Mouse (Mus musculus) limb, embryonic 14.5 days (tissue): ENCODE measurements around the gene Ifi206. TPM values are rescaled to one million over a fixed set of nuclear protein-coding genes. Genes with fewer than 3 reads are reported as not detected.

ENCODE experiments used
- ATAC-seq: fragments of 200-750 bp; cut with Nextera tagmentation; 2 replicates; pipeline ENCODE4 v1.8.0; 2017; ENCODE audit warnings: low read depth, moderate number of reproducible peaks, moderate TSS enrichment; ENCODE audit not compliant: low FRiP score
- DNase-seq: peaks from one replicate; pipeline ENCODE4 v3.0.0-alpha.2; 2015; ENCODE audit warnings: low spot score
- H3K27ac ChIP-seq: fragments of 300-500 bp; sonication (generic); replicated peaks from 2 replicates; pipeline ENCODE4 v1.5.1; 2014; ENCODE audit warnings: low read depth, mild to moderate bottlenecking, low read length, moderate library complexity, mixed read lengths
- H3K27me3 ChIP-seq: fragments of 300-500 bp; sonication (generic); 2 replicates; pipeline ENCODE4 v1.6.1; 2014; ENCODE audit warnings: low read length, mixed read lengths; ENCODE audit not compliant: control insufficient read depth, insufficient read depth
- H3K36me3 ChIP-seq: fragments of 300-500 bp; sonication (generic); 2 replicates; pipeline ENCODE4 v1.6.1; 2014; ENCODE audit warnings: mild to moderate bottlenecking, low read length, moderate library complexity, mixed read lengths; ENCODE audit not compliant: control insufficient read depth, insufficient read depth
- H3K4me1 ChIP-seq: fragments of 300-500 bp; sonication (generic); 2 replicates; pipeline ENCODE4 v1.6.1; 2014; ENCODE audit warnings: antibody characterized with exemption, low read length, mixed read lengths; ENCODE audit not compliant: control insufficient read depth, insufficient read depth
- H3K4me2 ChIP-seq: fragments of 300-500 bp; sonication (generic); replicated peaks from 2 replicates; pipeline ENCODE4 v1.6.1; 2014; ENCODE audit warnings: low read depth, mild to moderate bottlenecking, low read length, moderate library complexity; ENCODE audit not compliant: severe bottlenecking
- H3K4me3 ChIP-seq: fragments of 300-500 bp; sonication (generic); replicated peaks from 2 replicates; pipeline ENCODE4 v1.5.1; 2014; ENCODE audit warnings: low read length
- H3K9ac ChIP-seq: fragments of 300-500 bp; sonication (generic); 2 replicates; pipeline ENCODE4 v1.6.1; 2014; ENCODE audit warnings: mild to moderate bottlenecking, low read depth, low read length, moderate library complexity; ENCODE audit not compliant: severe bottlenecking
- H3K9me3 ChIP-seq: fragments of 300-500 bp; sonication (generic); 2 replicates; pipeline ENCODE4 v1.6.1; 2016; ENCODE audit warnings: low read length; ENCODE audit not compliant: control insufficient read depth
- POLR2A ChIP-seq: fragments of 200-500 bp; IDR thresholded peaks from 2 replicates; pipeline ENCODE4 v1.8.0; 2012; ENCODE audit warnings: inconsistent platforms, mild to moderate bottlenecking, moderate library complexity, borderline replicate concordance; ENCODE audit not compliant: insufficient read depth, insufficient read length; ENCODE audit errors: extremely low read depth
- WGBS: fragments of 180-500 bp; shearing (Covaris S2); extraction: QIAGEN DNeasy Blood & Tissue Kit; methylation state at CpG from one replicate; pipeline ENCODE4 v1.1.7; 2014; 5-methylcytosine and 5-hydroxymethylcytosine counted together
- polyA plus RNA-seq, 2 experiments: library from polyadenylated mRNA; depleted of rRNA in 1 of 2; stranded (reverse) in 1 of 2; unstranded in 1 of 2; fragments of >200 nt; fragmentation: Nextera tagmentation in 1 of 2; extraction: Ambion mirVana in 1 of 2; gene quantifications; 2 replicates each; pipeline versions ENCODE4 v1.2.1 to v1.2.3; 2012 to 2014

Ifi206 gene
- polyA plus RNA-seq, 2 experiments, result 0.10 to 0.11 TPM

GRCm38 (mm10) chr1:173443061-173443460 is 47.8 kb downstream of the Ifi206 start:
- H3K9ac ChIP-seq, result no peak overlapping the region

GRCm38 (mm10) chr1:173441210-173441609 is 49.6 kb downstream of the Ifi206 start:
- Histone ChIP-seq H3K9me3 (no peaks in the 10 kb centered on the region), H3K36me3 (no peaks in the 10 kb centered on the region), H3K27ac (no peak overlapping the region), H3K4me2 (no peak overlapping the region), H3K4me3 (no peak overlapping the region), H3K27me3 (no peaks in the 10 kb centered on the region), H3K4me1 (no peaks in the 10 kb centered on the region), H3K9ac (no peak overlapping the region)
- TF ChIP-seq POLR2A, result no peak
- 71% methylated on average over 4 of the region's 4 CpGs for WGBS
- ATAC-seq (no peak), DNase-seq (no peak)

More at GRCm38 (mm10) chr1:173443061-173443460, 47.8 kb downstream of the Ifi206 start:
- TF ChIP-seq POLR2A, result no peak
- Histone ChIP-seq H3K36me3 (no peaks in the 10 kb centered on the region), H3K27ac (no peak overlapping the region), H3K4me2 (no peak overlapping the region), H3K4me3 (no peak overlapping the region), H3K9me3 (no peaks in the 10 kb centered on the region), H3K4me1 (no peaks in the 10 kb centered on the region), H3K27me3 (no peaks in the 10 kb centered on the region)
- DNase-seq (no peak), ATAC-seq (no peak)
- 50% methylated on average over 1 of the region's 1 CpGs for WGBS

GRCm38 (mm10) chr1:173440681-173441080 is 50.2 kb downstream of the Ifi206 start:
- Histone ChIP-seq H3K9me3 (no peaks in the 10 kb centered on the region), H3K4me3 (no peak overlapping the region), H3K36me3 (no peaks in the 10 kb centered on the region), H3K27me3 (no peaks in the 10 kb centered on the region), H3K9ac (no peak overlapping the region), H3K4me2 (no peak overlapping the region), H3K27ac (no peak overlapping the region), H3K4me1 (no peaks in the 10 kb centered on the region)
- ATAC-seq, result no peak
- 86% methylated on average over 1 of the region's 1 CpGs for WGBS
- no peak for TF ChIP-seq POLR2A
- DNase-seq, result no peak

- Histone ChIP-seq H3K9me3 (no peaks in the 10 kb centered on the region), H3K9ac (no peak overlapping the region), H3K4me1 (no peaks in the 10 kb centered on the region), H3K36me3 (no peaks in the 10 kb centered on the region), H3K4me2 (no peak overlapping the region), H3K4me3 (no peak overlapping the region), H3K27ac (no peak overlapping the region), H3K27me3 (no peaks in the 10 kb centered on the region)
- ATAC-seq, result no peak
- 64% methylated on average over 6 of the region's 6 CpGs for WGBS
- no peak for TF ChIP-seq POLR2A
- no peak for DNase-seq
Observed at GRCm38 (mm10) chr1:173437161-173437953, 53.5 kb downstream of the Ifi206 start.

- H3K27ac ChIP-seq, result no peak overlapping the region
- no peak overlapping the region for H3K9ac ChIP-seq
- 80% methylated on average over 2 of the region's 2 CpGs for WGBS
- no peak for ATAC-seq
- H3K4me3 ChIP-seq, result no peak overlapping the region
- no peaks in the 10 kb centered on the region for H3K9me3 ChIP-seq
- DNase-seq, result no peak
- no peaks in the 10 kb centered on the region for H3K36me3 ChIP-seq
- no peak overlapping the region for H3K4me2 ChIP-seq
- no peaks in the 10 kb centered on the region for H3K27me3 ChIP-seq
- TF ChIP-seq POLR2A, result no peak
- no peaks in the 10 kb centered on the region for H3K4me1 ChIP-seq
Observed at GRCm38 (mm10) chr1:173432411-173432810, 58.4 kb downstream of the Ifi206 start.
